In the genomic region with DNA sequence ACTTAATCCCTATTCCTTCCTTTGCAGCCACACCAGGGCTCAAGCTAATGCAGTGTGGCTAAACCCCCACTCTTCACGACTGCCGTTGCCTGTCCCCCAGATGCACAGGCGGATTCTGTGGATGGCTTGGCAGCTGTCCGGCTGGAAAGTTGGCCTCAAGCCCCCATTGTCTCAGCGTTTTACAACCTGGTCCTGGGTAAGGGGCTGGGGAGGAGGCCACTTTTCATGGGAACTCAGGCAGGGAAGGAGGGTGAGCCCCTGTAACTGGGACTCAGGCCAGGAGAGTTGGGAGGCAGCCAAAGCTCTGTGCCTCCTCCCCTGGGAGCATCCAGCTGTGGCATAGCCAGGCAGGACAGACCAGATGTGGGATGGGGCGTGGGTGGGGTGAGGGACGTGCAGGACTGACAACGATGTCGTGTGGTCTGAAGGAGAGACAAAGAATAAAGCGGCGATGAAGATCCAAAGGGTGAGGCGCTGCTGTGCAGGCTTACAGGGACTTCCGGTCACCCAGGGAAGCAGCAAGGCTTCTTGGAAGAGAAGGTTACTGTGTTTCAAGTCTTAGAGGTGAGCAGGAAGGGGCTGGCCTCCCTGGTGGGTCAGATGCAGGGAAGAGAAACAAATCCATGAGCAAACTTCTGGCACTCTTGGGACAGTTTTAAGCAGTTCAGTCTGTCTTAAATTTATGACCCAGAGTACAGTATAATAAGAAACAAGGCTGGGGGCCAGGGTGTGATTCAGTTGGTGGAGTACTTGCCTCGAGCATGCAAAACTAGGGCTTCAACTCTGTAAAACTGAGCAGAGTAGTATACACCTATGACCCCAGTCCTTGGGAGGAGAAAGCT, we compare ENCODE assay signal across 8 mouse cellular contexts. TPM values are rescaled to one million over a fixed set of nuclear protein-coding genes. Genes with fewer than 3 reads are reported as not detected.
DNase-seq lines count a peak whose midpoint lies in the region; ATAC-seq lines count a peak whose summit lies in the region.

No protein-coding gene starts in this region.

- no peaks in the 10 kb centered on the region for H3K36me3 ChIP-seq in forebrain, embryonic 16.5 days (ENCODE audit: control insufficient read depth, insufficient read depth)

- H3K27me3 ChIP-seq in forebrain, embryonic 16.5 days (replicated peaks; ENCODE audit: control insufficient read depth, insufficient read depth, low read length) = no peaks in the 10 kb centered on the region

- H3K9ac ChIP-seq in forebrain, embryonic 16.5 days (replicated peaks; ENCODE audit: low read depth, low read length) = no peak overlapping the region

- H3K4me2 ChIP-seq in forebrain, embryonic 16.5 days (ENCODE audit: low read length) = no peak overlapping the region

- H3K9me3 ChIP-seq in forebrain, embryonic 16.5 days (ENCODE audit: control insufficient read depth, low read length) = no peaks in the 10 kb centered on the region

- 25% methylated on average over 14 of the region's 14 CpGs for WGBS in forebrain, embryonic 16.5 days

- no peak overlapping the region for H3K4me3 ChIP-seq in forebrain, embryonic 16.5 days (replicated peaks; ENCODE audit: low read length)

- peak; percentile 69 for ATAC-seq in forebrain, embryonic 16.5 days
- no peak for ATAC-seq in megakaryocyte, adult 5-6 weeks (ENCODE audit: poor library complexity, severe bottlenecking)

- H3K4me1 ChIP-seq in forebrain, embryonic 16.5 days (replicated peaks; ENCODE audit: control insufficient read depth, insufficient read depth, low read length) = peaks cover 8% of the 10 kb centered on the region

- peak; percentile 75 for DNase-seq in right cerebral cortex, postnatal 4 days
- no peak for DNase-seq in right cerebral cortex, postnatal 36 days (ENCODE audit: low spot score in 2 of 2)
- DNase-seq in heart, postnatal 4 days = peak; percentile 92
- peak; percentile 37 for DNase-seq in layer of hippocampus, adult 9-11 months
- DNase-seq in neural tube, embryonic 10.5 days (ENCODE audit: extremely low spot score, low spot score) = peak; percentile 18
- no peak for DNase-seq in yolk sac, embryonic 10.5 days (ENCODE audit: low spot score)

- peak overlapping the region; percentile 49 for H3K27ac ChIP-seq in forebrain, embryonic 16.5 days (ENCODE audit: low read length)

RNA-seq across cellular contexts. Expression of a gene that starts 43.8 kb away (rescaled TPM):
- 39.3 and 42.8 TPM in 2 replicates for polyA plus RNA-seq in forebrain, embryonic 16.5 days (2015; fragmentation: Nextera tagmentation; extraction: Ambion mirVana)
- total RNA-seq in heart, postnatal 4 days (2021) = 10 to 100 TPM; 54.6 to 55.2 TPM
- total RNA-seq in megakaryocyte, adult 5-6 weeks (2015) = 3.7 and 4.9 TPM in 2 replicates
- 2.1 and 2.7 TPM in 2 replicates for total RNA-seq in megakaryocyte, adult 5-6 weeks (2017)

RNA-seq across cellular contexts. Expression of a gene that starts 51.2 kb away (rescaled TPM):
- 4.1 and 6.5 TPM in 2 replicates for polyA plus RNA-seq in forebrain, embryonic 16.5 days (2015; fragmentation: Nextera tagmentation; extraction: Ambion mirVana)
- total RNA-seq in heart, postnatal 4 days (2021) = 10 to 100 TPM; 21.5 to 22.3 TPM
- 41.7 and 51.1 TPM in 2 replicates for total RNA-seq in megakaryocyte, adult 5-6 weeks (2015)
- 68.3 and 71.2 TPM in 2 replicates for total RNA-seq in megakaryocyte, adult 5-6 weeks (2017)

Comparison
In these comparisons a context has a peak if more than half of its experiments do, and no peak if none do; other contexts are left out.
1. DNase-seq: peak in right cerebral cortex, postnatal 4 days (single experiment), heart, postnatal 4 days (single experiment), layer of hippocampus, adult 9-11 months (single experiment) and neural tube, embryonic 10.5 days (single experiment); none in right cerebral cortex, postnatal 36 days (0 of 2) and yolk sac, embryonic 10.5 days (single experiment).
2. RNA of a gene that starts 43.8 kb away (total RNA-seq): 54.6 to 55.2 TPM in heart, postnatal 4 days; 2.1 to 4.9 TPM in megakaryocyte, adult 5-6 weeks; every median in the first group is over 4 times any median in the second.